Mouse (Mus musculus) spleen, embryonic (tissue): ENCODE measurements at regions not wholly inside any gene's neighbourhood (a gene's known extent, or its start where the extent isn't known, plus 50 kb on each side); places are given as distances from the start of the nearest gene placed in this dataset.

Experiments used
- CTCF ChIA-PET: fragments of 350-600 bp; sonication (Branson Sonifier 250); formaldehyde crosslinking; loops from one replicate; lab custom pipeline; 2022; lab: Charles Lee

GRCm38 (mm10) chr1:34739621-34740020 is 103.2 kb downstream of the Fam168b start:
- CTCF ChIA-PET = no interaction called here

DNA sequence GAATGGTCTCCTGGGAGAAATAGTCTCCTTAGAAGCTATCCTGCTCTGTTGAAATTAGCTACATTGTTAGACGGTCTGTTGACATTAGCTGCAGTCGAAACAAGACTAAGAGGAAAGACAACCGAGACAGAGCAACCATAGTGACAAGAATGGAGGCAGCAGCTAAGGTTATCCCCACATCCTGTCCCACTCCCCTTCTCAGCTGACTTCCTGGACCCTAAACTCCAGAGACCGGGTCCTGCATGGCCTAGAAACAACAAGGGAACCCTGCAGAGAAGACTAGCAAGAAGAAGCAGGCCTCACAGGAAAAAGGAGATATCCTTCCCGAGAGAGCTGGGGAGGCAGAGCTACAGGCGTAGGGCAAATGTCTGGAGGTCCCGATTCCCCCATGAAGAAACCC is 102.0 kb downstream of the Fam168b start:
- CTCF ChIA-PET = interaction anchor here (0.7 kb wide), 1 partner anchor 32 kb away, joined by 18 read pairs; no protein-coding TSS in a partner anchor

GRCm38 (mm10) chr1:34742234-34742633 is 100.6 kb downstream of the Fam168b start:
- CTCF ChIA-PET = interaction anchor here (0.7 kb wide), 1 partner anchor 118 kb away, joined by 3 read pairs; no protein-coding TSS in a partner anchor

- CTCF ChIA-PET = no interaction called here
Observed at GRCm38 (mm10) chr1:34745881-34746280, 97.0 kb downstream of the Fam168b start.

DNA sequence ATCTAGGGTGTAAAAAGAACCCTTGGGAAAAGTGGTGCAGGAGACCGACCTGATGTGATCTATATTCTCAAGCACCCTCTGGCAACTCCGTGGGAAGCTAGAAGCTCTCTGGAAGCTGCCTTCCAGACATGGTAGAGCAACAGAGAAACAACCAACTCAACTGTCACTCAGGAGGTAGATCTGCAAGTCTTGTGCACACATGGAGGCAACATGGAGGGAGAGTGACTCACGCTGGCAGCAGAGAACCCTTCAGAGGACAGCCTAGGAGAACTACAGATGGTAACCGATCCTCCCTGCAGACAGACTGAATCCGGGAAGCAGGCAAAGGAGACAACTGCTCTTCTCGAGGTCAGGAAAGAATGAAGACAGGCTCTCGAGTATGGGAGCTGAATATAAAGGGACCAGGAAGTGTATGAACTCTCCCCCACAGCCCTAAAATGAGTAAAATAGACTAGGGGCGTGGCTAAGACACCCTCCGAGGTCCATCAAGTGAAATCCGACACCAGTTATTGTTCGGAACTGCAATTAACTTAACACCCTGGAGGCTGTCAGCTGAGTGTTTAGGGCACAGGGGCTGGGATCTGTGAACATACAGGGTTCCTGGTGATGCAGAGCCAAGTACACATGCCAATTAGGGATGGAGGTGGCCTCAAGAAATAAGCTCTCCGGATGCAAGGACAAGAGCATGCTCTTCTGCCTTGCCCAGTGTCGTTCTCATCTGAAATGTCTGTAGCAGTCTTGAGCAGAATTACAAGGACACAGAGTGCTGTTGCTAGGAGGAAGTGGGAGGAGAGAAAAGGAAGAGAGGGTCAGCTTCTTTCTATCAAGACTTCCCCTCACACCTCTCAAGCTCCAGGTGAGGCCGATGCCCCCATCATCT is 93.5 kb downstream of the Fam168b start:
- CTCF ChIA-PET = no interaction called here

DNA sequence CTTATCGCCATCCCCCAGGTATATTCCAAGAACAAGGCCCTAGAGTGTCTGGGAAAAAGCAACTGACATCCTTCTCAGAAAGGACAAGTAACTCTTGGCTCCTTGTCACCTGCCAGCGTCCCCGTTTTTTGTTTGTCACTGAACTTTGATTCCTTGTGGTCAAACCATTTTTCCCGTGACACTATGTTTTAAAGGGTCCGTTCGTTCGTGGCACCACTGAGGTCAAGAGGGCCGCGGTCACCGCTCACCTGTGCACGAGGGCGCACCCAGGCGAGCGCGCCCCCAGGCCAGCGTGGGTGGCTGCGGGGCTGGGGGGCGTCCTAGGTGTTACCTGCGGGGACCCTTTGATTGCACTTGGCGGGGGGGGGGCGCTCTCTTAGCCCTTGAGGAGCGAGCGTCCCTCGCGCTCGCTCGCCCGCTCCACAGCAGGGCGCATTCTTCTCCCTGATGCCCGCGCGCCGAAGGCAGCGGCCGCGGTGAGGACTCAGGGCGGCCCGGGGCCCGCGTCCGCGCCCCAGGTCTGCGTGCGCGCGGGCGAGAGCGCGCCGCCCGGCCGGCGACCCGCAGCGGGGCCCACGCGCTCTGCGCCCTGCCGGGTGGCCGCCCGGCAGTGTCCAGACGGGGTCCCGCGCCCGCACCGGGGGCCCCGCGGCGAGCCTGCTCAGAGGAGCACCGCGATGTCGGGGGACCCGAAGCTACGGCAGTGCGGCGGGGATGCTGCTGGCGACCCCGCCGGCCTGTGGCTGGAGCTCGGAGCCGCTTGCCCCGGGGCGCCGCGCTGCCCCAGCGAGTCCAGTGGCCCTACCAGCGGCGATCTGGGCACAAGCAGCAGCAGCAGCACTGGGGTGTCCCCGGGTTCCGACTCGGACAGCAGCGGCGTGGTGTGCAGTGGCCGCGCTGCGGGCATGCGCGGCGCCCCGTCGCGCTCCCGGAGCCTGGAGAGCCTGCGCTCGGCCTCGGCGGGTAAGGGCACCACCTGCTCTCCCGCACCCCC is 92.5 kb downstream of the Fam168b start:
- CTCF ChIA-PET = no interaction called here

GRCm38 (mm10) chr1:34751128-34751527 is 91.7 kb downstream of the Fam168b start:
- CTCF ChIA-PET = no interaction called here

DNA sequence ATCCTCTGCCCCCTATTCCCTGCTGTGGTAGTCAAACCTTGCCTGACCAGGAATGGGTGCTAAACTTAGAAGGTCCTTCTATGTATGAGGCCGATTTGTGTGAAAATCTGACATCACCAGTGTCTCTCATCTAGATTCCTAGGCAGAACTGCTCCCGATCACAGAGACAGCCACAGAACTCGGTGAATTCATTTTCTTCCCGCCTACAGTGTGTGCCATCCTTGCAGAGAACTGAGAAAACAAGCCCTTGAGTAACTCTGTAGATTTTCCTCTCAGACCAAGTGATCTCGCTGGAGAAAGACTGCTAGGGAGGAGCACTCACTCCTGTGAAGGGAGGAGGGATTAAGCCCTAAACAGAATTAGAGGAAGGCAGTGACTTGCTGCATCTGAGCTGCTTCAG is 89.3 kb downstream of the Fam168b start:
- CTCF ChIA-PET = no interaction called here

- CTCF ChIA-PET = no interaction called here
Observed at GRCm38 (mm10) chr1:34760547-34760946, 82.3 kb downstream of the Fam168b start.

GRCm38 (mm10) chr1:34761436-34761835 is 81.4 kb downstream of the Fam168b start:
- CTCF ChIA-PET = no interaction called here

DNA sequence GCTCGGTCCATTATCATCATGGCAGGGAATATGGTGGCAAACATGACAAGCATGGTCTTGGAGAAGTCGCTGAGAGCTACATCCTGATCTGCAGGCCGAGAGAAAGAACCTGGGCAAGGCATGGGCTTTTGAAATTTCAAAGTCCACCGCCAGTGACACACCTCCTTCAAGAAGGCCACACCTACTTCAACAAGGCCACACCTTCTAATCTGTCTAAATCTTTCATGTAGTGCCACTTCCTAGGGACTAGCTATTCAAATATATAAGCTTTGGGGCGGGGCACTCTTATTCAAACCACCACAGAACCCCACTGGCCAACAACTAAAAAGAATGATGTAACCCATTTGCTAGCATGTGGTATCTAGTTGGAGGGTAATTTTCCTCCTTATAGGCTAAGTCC is 81.0 kb downstream of the Fam168b start:
- CTCF ChIA-PET = no interaction called here
